Mouse (Mus musculus) stomach, postnatal 0 days (tissue): ENCODE measurements around the gene Wdr82.

Experiments
- CTCF ChIP-seq: IDR thresholded peaks from 2 replicates; pipeline ENCODE4 v1.5.1; 2016; ENCODE audit warnings: antibody characterized with exemption, low read depth, mild to moderate bottlenecking, moderate library complexity
- EP300 ChIP-seq: optimal IDR thresholded peaks from 2 replicates; pipeline ENCODE3; 2016; ENCODE audit warnings: antibody characterized with exemption

GRCm38 (mm10) chr9:106144176-106144575, 26.6 kb upstream of the Wdr82 start:
- no peak for TF ChIP-seq CTCF
- TF ChIP-seq EP300 = no peak
